Comparison of ENCODE assay signal across 13 mouse cellular contexts in the genomic region with DNA sequence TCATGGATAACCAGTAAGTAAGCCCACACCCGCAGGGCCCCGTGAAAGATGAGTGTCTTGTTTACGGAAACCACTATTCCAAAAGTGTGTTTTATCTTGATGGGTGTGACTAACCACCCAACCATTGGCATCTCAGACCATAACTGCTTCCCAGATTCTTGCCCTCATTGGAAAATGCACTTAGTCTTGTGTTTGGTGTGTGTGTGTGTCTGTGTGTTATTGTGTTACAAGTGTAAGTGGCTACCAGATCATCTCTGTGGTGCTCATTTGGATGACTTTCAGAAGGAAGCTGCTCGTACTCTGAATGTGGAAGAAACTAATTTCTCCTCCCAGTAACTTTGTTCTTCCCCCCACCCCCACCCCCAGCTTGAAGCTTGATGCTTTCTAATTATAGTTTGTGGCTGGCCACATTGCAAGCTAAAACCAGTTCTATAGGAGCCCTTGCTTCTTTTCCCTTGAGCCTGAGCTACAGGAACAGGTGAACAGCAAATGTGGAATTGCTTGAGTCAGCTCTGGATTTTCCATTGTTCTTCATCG. TPM values are rescaled to one million over a fixed set of nuclear protein-coding genes. Genes with fewer than 3 reads are reported as not detected.
DNase-seq lines count a peak whose midpoint lies in the region; ATAC-seq and TF ChIP-seq lines count a peak whose summit lies in the region.
"Had no signal": no experiment of that assay in that cellular context is flagged by ENCODE, and none has a peak within 500 bp of the region (broad histone marks: within the 10 kb centered on the region; RNA-seq: fewer than 3 reads in every experiment).

No protein-coding gene starts in this region.

- TF ChIP-seq EP300 in heart, postnatal 0 days (IDR thresholded peaks at IDR 0.05; ENCODE audit: low read depth) = no peak

- H3K27me3 ChIP-seq in heart, embryonic 11.5 days (ENCODE audit: control insufficient read depth, insufficient read depth, low read length) = no peaks in the 10 kb centered on the region
- no peaks in the 10 kb centered on the region for H3K27me3 ChIP-seq in heart, postnatal 0 days (ENCODE audit: control insufficient read depth, insufficient read depth, low read length)

- no peak for ATAC-seq in heart, embryonic 11.5 days (replicated peaks; ENCODE audit: insufficient number of reproducible peaks, low FRiP score, low TSS enrichment)
- ATAC-seq in heart, postnatal 0 days (ENCODE audit: insufficient read depth, low read depth) = no peak; the same call in 1 of the 2 replicates
- peak; percentile 58; the same call in 1 of the 2 replicates for ATAC-seq in megakaryocyte, adult 5-6 weeks (ENCODE audit: poor library complexity, severe bottlenecking)
- ATAC-seq: hindbrain, embryonic 16.5 days had no signal

- peak overlapping the region; percentile 45 for H3K4me2 ChIP-seq in heart, embryonic 11.5 days
- peak overlapping the region; percentile 13 for H3K4me2 ChIP-seq in heart, postnatal 0 days (ENCODE audit: low read depth, low read length)

- peaks cover 28% of the 10 kb centered on the region for H3K4me1 ChIP-seq in heart, embryonic 11.5 days (ENCODE audit: control insufficient read depth, insufficient read depth, low read length)
- H3K4me1 ChIP-seq in heart, postnatal 0 days (ENCODE audit: control insufficient read depth, insufficient read depth) = peaks cover 27% of the 10 kb centered on the region

- H3K4me3 ChIP-seq in heart, embryonic 11.5 days (ENCODE audit: low read depth, low read length) = no peak overlapping the region
- H3K4me3 ChIP-seq in heart, postnatal 0 days (ENCODE audit: low read depth, low read length) = no peak overlapping the region

- no peak overlapping the region for H3K9ac ChIP-seq in heart, embryonic 11.5 days (ENCODE audit: low read depth, low read length)
- no peak overlapping the region for H3K9ac ChIP-seq in heart, postnatal 0 days (replicated peaks; ENCODE audit: low read depth, low read length)

- no peak for DNase-seq in heart, adult 8-10 months (ENCODE audit: low spot score)
- DNase-seq in Muller cell, postnatal 12 days (ENCODE audit: inconsistent ontology term) = peak; percentile 71
- DNase-seq in heart, postnatal 0 days (ENCODE audit: low spot score) = peak; percentile 76
- no peak for DNase-seq in cerebellum, postnatal 4 days (ENCODE audit: low spot score in 2 of 2)
- DNase-seq in layer of hippocampus, postnatal 14 days (ENCODE audit: low spot score in 2 of 2) = no peak
- no peak for DNase-seq in left cerebral cortex, postnatal 4 days
- DNase-seq: adrenal gland, postnatal 10 days; cerebellum, postnatal 10 days; right cerebral cortex, postnatal 25 days; thymus, adult 18-20 months had no signal

- WGBS in heart, embryonic 11.5 days (ENCODE audit: insufficient replicate concordance) = 44% methylated on average over 5 of the region's 5 CpGs
- 17% methylated on average over 5 of the region's 5 CpGs for WGBS in heart, postnatal 0 days

- H3K27ac ChIP-seq in heart, embryonic 11.5 days (ENCODE audit: low read depth, low read length) = peak overlapping the region; percentile 75
- peak overlapping the region; percentile 75 for H3K27ac ChIP-seq in heart, postnatal 0 days (ENCODE audit: low read depth)

- intact Hi-C loops in left cerebral cortex, postnatal 4 days (cut with DNase I) = no loop called here

- no peaks in the 10 kb centered on the region for H3K36me3 ChIP-seq in heart, embryonic 11.5 days (ENCODE audit: control insufficient read depth, insufficient read depth, low read length)
- peaks cover 6% of the 10 kb centered on the region; the same call in 1 of the 2 replicates for H3K36me3 ChIP-seq in heart, postnatal 0 days (replicated peaks; ENCODE audit: control insufficient read depth, insufficient read depth, low read length)

- TF ChIP-seq CTCF in heart, postnatal 0 days (IDR thresholded peaks at IDR 0.05; ENCODE audit: low read depth) = no peak

- no peaks in the 10 kb centered on the region for H3K9me3 ChIP-seq in heart, embryonic 11.5 days (replicated peaks; ENCODE audit: control insufficient read depth, low read length)
- H3K9me3 ChIP-seq in heart, postnatal 0 days (replicated peaks; ENCODE audit: control insufficient read depth, low read length) = no peaks in the 10 kb centered on the region

RNA-seq across cellular contexts. Expression of a gene that starts 12.5 kb away (rescaled TPM):
- 48.9 and 61.6 TPM in 2 replicates for polyA plus RNA-seq in heart, embryonic 11.5 days (2014; fragmentation: Nextera tagmentation; extraction: Ambion mirVana)
- 100 to 1,000 TPM; 135 to 148 (median 144) TPM for total RNA-seq in heart, adult 8-10 months (2022)
- 70.3 and 103 TPM in 2 replicates for total RNA-seq in heart, postnatal 0 days (2014; rRNA removed; ENCODE audit: low replicate concordance)
- 83.7 and 91.1 TPM in 2 replicates for polyA plus RNA-seq in heart, postnatal 0 days (2015; fragmentation: Nextera tagmentation; extraction: Ambion mirVana)
- 90.2 and 109 TPM in 2 replicates for total RNA-seq in megakaryocyte, adult 5-6 weeks (2015)
- 98.0 and 125 TPM in 2 replicates for total RNA-seq in megakaryocyte, adult 5-6 weeks (2017)
- 100 to 1,000 TPM; 156 to 168 TPM for total RNA-seq in layer of hippocampus, postnatal 14 days (2021)
- total RNA-seq in left cerebral cortex, postnatal 4 days (2021) = 100 to 1,000 TPM; 150 to 152 TPM

RNA-seq across cellular contexts. Expression of a gene that starts 17.6 kb away (rescaled TPM):
- 90.7 and 93.9 TPM in 2 replicates for polyA plus RNA-seq in heart, embryonic 11.5 days (2014; fragmentation: Nextera tagmentation; extraction: Ambion mirVana)
- 10 to 100 TPM; 50.7 to 59.2 (median 54.2) TPM for total RNA-seq in heart, adult 8-10 months (2022)
- 71.6 and 79.7 TPM in 2 replicates for total RNA-seq in heart, postnatal 0 days (2014; rRNA removed; ENCODE audit: low replicate concordance)
- polyA plus RNA-seq in heart, postnatal 0 days (2015; fragmentation: Nextera tagmentation; extraction: Ambion mirVana) = 54.4 and 58.3 TPM in 2 replicates
- 52.0 and 52.9 TPM in 2 replicates for total RNA-seq in megakaryocyte, adult 5-6 weeks (2015)
- 57.5 and 64.0 TPM in 2 replicates for total RNA-seq in megakaryocyte, adult 5-6 weeks (2017)
- total RNA-seq in layer of hippocampus, postnatal 14 days (2021) = 10 to 100 TPM; 62.1 to 65.7 TPM
- 10 to 100 TPM; 75.9 to 78.9 TPM for total RNA-seq in left cerebral cortex, postnatal 4 days (2021)

RNA-seq across cellular contexts. Expression of a gene that starts 29.6 kb away (rescaled TPM):
- 19.0 and 19.3 TPM in 2 replicates for polyA plus RNA-seq in heart, embryonic 11.5 days (2014; fragmentation: Nextera tagmentation; extraction: Ambion mirVana)
- total RNA-seq in heart, adult 8-10 months (2022) = 10 to 100 TPM; 66.2 to 86.5 (median 72.0) TPM
- total RNA-seq in heart, postnatal 0 days (2014; rRNA removed; ENCODE audit: low replicate concordance) = 6.4 and 8.9 TPM in 2 replicates
- polyA plus RNA-seq in heart, postnatal 0 days (2015; fragmentation: Nextera tagmentation; extraction: Ambion mirVana) = 34.5 and 39.1 TPM in 2 replicates
- not detected in 2 replicates for total RNA-seq in megakaryocyte, adult 5-6 weeks (2015)
- not detected in 2 replicates for total RNA-seq in megakaryocyte, adult 5-6 weeks (2017)
- total RNA-seq in layer of hippocampus, postnatal 14 days (2021) = not detected
- total RNA-seq in left cerebral cortex, postnatal 4 days (2021) = 1 to 10 TPM in 1 of 2 experiments, under 1 TPM in 1; 0.77 to 1.1 TPM
- polyA plus RNA-seq: hindbrain, embryonic 16.5 days had no signal

RNA-seq across cellular contexts. Expression of a gene that starts 44.1 kb away (rescaled TPM):
- 21.8 and 27.3 TPM in 2 replicates for polyA plus RNA-seq in heart, embryonic 11.5 days (2014; fragmentation: Nextera tagmentation; extraction: Ambion mirVana)
- total RNA-seq in heart, adult 8-10 months (2022) = 10 to 100 TPM; 36.6 to 42.0 (median 41.6) TPM
- 8.1 and 12.8 TPM in 2 replicates for total RNA-seq in heart, postnatal 0 days (2014; rRNA removed; ENCODE audit: low replicate concordance)
- polyA plus RNA-seq in heart, postnatal 0 days (2015; fragmentation: Nextera tagmentation; extraction: Ambion mirVana) = 27.2 and 29.1 TPM in 2 replicates
- 21.5 and 22.6 TPM in 2 replicates for total RNA-seq in megakaryocyte, adult 5-6 weeks (2015)
- 98.2 and 120 TPM in 2 replicates for total RNA-seq in megakaryocyte, adult 5-6 weeks (2017)
- total RNA-seq in layer of hippocampus, postnatal 14 days (2021) = 10 to 100 TPM; 56.9 to 57.9 TPM
- 10 to 100 TPM; 47.4 to 51.6 TPM for total RNA-seq in left cerebral cortex, postnatal 4 days (2021)

Comparison
In these comparisons a context has a peak if more than half of its experiments do, and no peak if none do; other contexts are left out.
1. DNase-seq: peak in Muller cell, postnatal 12 days (single experiment) and heart, postnatal 0 days (single experiment); none in heart, adult 8-10 months (single experiment), cerebellum, postnatal 4 days (0 of 2), layer of hippocampus, postnatal 14 days (0 of 2) and left cerebral cortex, postnatal 4 days (single experiment).